Mouse (Mus musculus): ENCODE data around the gene Tcam1. TPM values are rescaled to one million over a fixed set of nuclear protein-coding genes. Genes with fewer than 3 reads are reported as not detected.

Gene Tcam1
- total and polyA plus RNA-seq, 3 experiments, result 0.10 TPM; not detected in 2

DNA sequence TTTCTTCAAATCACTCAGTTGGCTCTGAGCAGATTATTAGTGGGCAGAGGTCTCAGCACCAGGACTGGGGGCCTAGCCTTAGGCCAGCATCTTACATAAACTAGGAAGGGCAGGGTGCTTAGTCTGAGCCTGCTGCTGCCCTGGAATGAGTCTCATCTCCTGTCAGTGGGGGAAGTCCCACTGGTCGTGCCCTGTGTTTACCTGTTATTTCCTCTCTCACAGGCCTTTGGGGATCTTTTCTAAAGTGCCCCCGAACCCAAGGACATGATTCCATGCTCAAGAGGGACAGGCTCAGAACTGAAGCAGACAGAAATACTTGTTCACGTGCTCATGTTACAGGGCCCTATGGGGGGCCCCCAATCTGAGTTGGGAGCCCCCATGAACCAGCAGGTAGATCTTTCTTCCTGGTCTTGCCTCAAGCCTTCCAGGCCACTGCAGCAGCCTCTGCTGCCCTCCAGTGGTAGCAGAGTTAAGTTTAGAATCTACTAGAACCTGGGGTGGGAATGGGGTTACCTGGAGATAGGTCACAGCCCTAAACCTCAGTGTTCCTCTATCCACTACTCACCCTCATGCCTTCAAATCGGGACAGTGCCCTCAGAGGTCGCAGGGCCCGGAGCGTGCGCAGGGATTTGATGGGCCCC lies 49.2 kb downstream of the Tcam1 start:
- WGBS, result 65% methylated on average over 8 of the region's 8 CpGs
- TF ChIP-seq EP300 (IDR thresholded peaks at IDR 0.05; ENCODE audit: insufficient read depth, low read depth, low read length), result no peak
- TF ChIP-seq CTCF (IDR thresholded peaks at IDR 0.05), result peak; percentile 80
- intact Hi-C loops (cut with DNase I), result loop anchor here (2.0 kb wide), 1 partner anchor 21 kb away; no protein-coding TSS in a partner anchor
- Histone ChIP-seq H3K4me3 (no peak overlapping the region), H3K27me3 (ENCODE audit: control insufficient read depth, insufficient read depth, low read length) (no peaks in the 10 kb centered on the region), H3K9ac (ENCODE audit: low read depth, low read length) (no peak overlapping the region), H3K79me2 (replicated peaks; ENCODE audit: control insufficient read depth, insufficient read depth, low read length) (no peaks in the 10 kb centered on the region), H3K36me3 (ENCODE audit: control insufficient read depth, insufficient read depth, low read length) (no peaks in the 10 kb centered on the region), H3K4me1 (ENCODE audit: control insufficient read depth, insufficient read depth, low read length) (peaks cover 3% of the 10 kb centered on the region), H3K27ac (no peak overlapping the region)
- DNase-seq, result peak; percentile 63

GRCm38 (mm10) chr11:106326475-106326874 lies 50.0 kb downstream of the Tcam1 start:
- 65% methylated on average over 8 of the region's 8 CpGs for WGBS
- H3K27ac ChIP-seq, result no peak overlapping the region
- DNase-seq, result no peak
- H3K9ac ChIP-seq (ENCODE audit: low read depth, low read length), result no peak overlapping the region
- H3K4me1 ChIP-seq (ENCODE audit: control insufficient read depth, insufficient read depth, low read length), result peaks cover 3% of the 10 kb centered on the region
- H3K79me2 ChIP-seq (replicated peaks; ENCODE audit: control insufficient read depth, insufficient read depth, low read length), result no peaks in the 10 kb centered on the region
- no peak overlapping the region for H3K4me3 ChIP-seq
- no peak for TF ChIP-seq CTCF (IDR thresholded peaks at IDR 0.05)
- TF ChIP-seq POLR2A (IDR thresholded peaks at IDR 0.05; ENCODE audit: insufficient read depth, low read depth, low read length), result no peak
- no peak for TF ChIP-seq EP300 (IDR thresholded peaks at IDR 0.05; ENCODE audit: insufficient read depth, low read depth, low read length)
- intact Hi-C loops (cut with DNase I), result no loop called here
- no peaks in the 10 kb centered on the region for H3K36me3 ChIP-seq (ENCODE audit: control insufficient read depth, insufficient read depth, low read length)
- no peaks in the 10 kb centered on the region for H3K27me3 ChIP-seq (ENCODE audit: control insufficient read depth, insufficient read depth, low read length)

DNA sequence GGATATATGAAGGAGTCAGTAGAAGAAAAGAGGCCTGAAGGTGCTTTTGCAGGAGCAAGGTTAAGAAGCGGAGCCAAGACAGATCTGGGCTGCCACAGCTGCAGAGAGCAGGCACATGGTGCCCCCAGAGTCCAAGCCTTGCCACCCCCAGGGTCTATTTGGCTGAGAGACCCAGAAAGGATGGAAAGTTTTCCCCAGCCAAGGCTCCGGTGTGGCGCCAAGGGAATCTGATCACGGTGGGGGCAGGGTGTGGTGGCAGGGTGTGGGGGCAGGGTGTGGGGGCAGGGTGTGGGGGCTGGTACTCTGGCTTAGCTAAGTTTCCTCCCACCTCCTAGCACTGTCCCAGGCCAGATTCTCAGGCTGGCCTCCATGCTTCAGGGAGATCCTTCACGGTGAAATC lies 52.0 kb downstream of the Tcam1 start:
- Histone ChIP-seq H3K79me2 (replicated peaks; ENCODE audit: control insufficient read depth, insufficient read depth, low read length) (no peaks in the 10 kb centered on the region), H3K9ac (ENCODE audit: low read depth, low read length) (no peak overlapping the region), H3K27ac (no peak overlapping the region; the same call in 1 of the 2 replicates), H3K4me1 (ENCODE audit: control insufficient read depth, insufficient read depth, low read length) (peaks cover 5% of the 10 kb centered on the region), H3K36me3 (ENCODE audit: control insufficient read depth, insufficient read depth, low read length) (no peaks in the 10 kb centered on the region), H3K4me3 (no peak overlapping the region), H3K27me3 (ENCODE audit: control insufficient read depth, insufficient read depth, low read length) (no peaks in the 10 kb centered on the region)
- TF ChIP-seq CTCF (IDR thresholded peaks at IDR 0.05), result no peak
- TF ChIP-seq EP300 (IDR thresholded peaks at IDR 0.05; ENCODE audit: insufficient read depth, low read depth, low read length), result no peak
- TF ChIP-seq POLR2A (IDR thresholded peaks at IDR 0.05; ENCODE audit: insufficient read depth, low read depth, low read length), result no peak
- no peak for DNase-seq
- intact Hi-C loops (cut with DNase I), result no loop called here
- 26% methylated on average over 5 of the region's 5 CpGs for WGBS

- intact Hi-C loops (cut with DNase I), result no loop called here
- no peak for DNase-seq
- Histone ChIP-seq H3K36me3 (ENCODE audit: control insufficient read depth, insufficient read depth, low read length) (no peaks in the 10 kb centered on the region), H3K27ac (peak overlapping the region; percentile 73), H3K9ac (ENCODE audit: low read depth, low read length) (no peak overlapping the region), H3K4me3 (no peak overlapping the region), H3K4me1 (ENCODE audit: control insufficient read depth, insufficient read depth, low read length) (peaks cover 5% of the 10 kb centered on the region), H3K79me2 (replicated peaks; ENCODE audit: control insufficient read depth, insufficient read depth, low read length) (no peaks in the 10 kb centered on the region), H3K27me3 (ENCODE audit: control insufficient read depth, insufficient read depth, low read length) (no peaks in the 10 kb centered on the region)
- no peak for TF ChIP-seq POLR2A (IDR thresholded peaks at IDR 0.05; ENCODE audit: insufficient read depth, low read depth, low read length)
- no peak for TF ChIP-seq CTCF (IDR thresholded peaks at IDR 0.05)
- TF ChIP-seq EP300 (IDR thresholded peaks at IDR 0.05; ENCODE audit: insufficient read depth, low read depth, low read length), result 0 out of 2 replicates have a peak, but pooled peaks have one; percentile 54
- whole genome bisulfite sequencing, result 29% methylated on average over 6 of the region's 6 CpGs
These were observed 52.7 kb downstream of the Tcam1 start for GRCm38 (mm10) chr11:106329128-106329527.

DNA sequence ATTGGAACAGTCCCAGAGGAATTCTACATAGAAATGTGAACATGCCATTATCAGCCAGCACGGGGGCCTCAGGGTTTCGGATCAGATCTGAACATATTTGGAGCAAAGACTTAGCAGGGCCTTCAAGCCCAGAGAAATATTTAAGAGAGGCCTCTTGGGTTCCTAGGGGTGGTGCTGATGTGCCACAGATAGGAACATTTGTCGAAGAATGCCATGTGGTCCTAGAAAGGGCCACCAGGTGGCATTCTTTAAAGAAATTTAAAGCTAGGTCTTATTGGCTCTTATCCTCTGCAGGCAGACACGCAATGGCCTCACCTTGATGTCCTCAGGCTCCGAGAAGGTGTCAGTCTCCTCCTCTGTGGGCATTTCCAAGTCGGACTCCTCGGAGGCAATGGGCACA lies 53.2 kb downstream of the Tcam1 start:
- no peak for DNase-seq
- H3K79me2 ChIP-seq (replicated peaks; ENCODE audit: control insufficient read depth, insufficient read depth, low read length), result no peaks in the 10 kb centered on the region
- TF ChIP-seq EP300 (IDR thresholded peaks at IDR 0.05; ENCODE audit: insufficient read depth, low read depth, low read length), result no peak
- TF ChIP-seq CTCF (IDR thresholded peaks at IDR 0.05), result peak; percentile 58
- no peak overlapping the region for H3K4me3 ChIP-seq
- H3K36me3 ChIP-seq (ENCODE audit: control insufficient read depth, insufficient read depth, low read length), result no peaks in the 10 kb centered on the region
- H3K27ac ChIP-seq, result peak overlapping the region; percentile 73
- H3K4me1 ChIP-seq (ENCODE audit: control insufficient read depth, insufficient read depth, low read length), result peaks cover 5% of the 10 kb centered on the region
- no peak overlapping the region for H3K9ac ChIP-seq (ENCODE audit: low read depth, low read length)
- H3K27me3 ChIP-seq (ENCODE audit: control insufficient read depth, insufficient read depth, low read length), result no peaks in the 10 kb centered on the region
- intact Hi-C loops (cut with DNase I), result loop anchor here (2.0 kb wide), 1 partner anchor 35 kb away; the partner anchor contains the start of gene Prr29
- 33% methylated on average over 7 of the region's 7 CpGs for WGBS

GRCm38 (mm10) chr11:106332458-106332857 lies 56.0 kb downstream of the Tcam1 start:
- H3K9ac ChIP-seq (ENCODE audit: low read depth, low read length), result no peak overlapping the region
- intact Hi-C loops (cut with DNase I), result no loop called here
- no peaks in the 10 kb centered on the region for H3K79me2 ChIP-seq (replicated peaks; ENCODE audit: control insufficient read depth, insufficient read depth, low read length)
- H3K27ac ChIP-seq, result peak overlapping the region; percentile 71
- TF ChIP-seq POLR2A (IDR thresholded peaks at IDR 0.05; ENCODE audit: insufficient read depth, low read depth, low read length) (no peak), EP300 (IDR thresholded peaks at IDR 0.05; ENCODE audit: insufficient read depth, low read depth, low read length) (no peak), CTCF (IDR thresholded peaks at IDR 0.05) (no peak)
- no peaks in the 10 kb centered on the region for H3K27me3 ChIP-seq (ENCODE audit: control insufficient read depth, insufficient read depth, low read length)
- peaks cover 5% of the 10 kb centered on the region for H3K4me1 ChIP-seq (ENCODE audit: control insufficient read depth, insufficient read depth, low read length)
- WGBS, result 15% methylated on average over 4 of the region's 4 CpGs
- no peaks in the 10 kb centered on the region for H3K36me3 ChIP-seq (ENCODE audit: control insufficient read depth, insufficient read depth, low read length)
- DNase-seq, result peak in 1 of 2 experiments; percentile 41
- H3K4me3 ChIP-seq, result no peak overlapping the region
